Mouse (Mus musculus): ENCODE data around the gene Il10. TPM values are rescaled to one million over a fixed set of nuclear protein-coding genes. Genes with fewer than 3 reads are reported as not detected.

Il10 gene
- polyA plus RNA-seq (2014; fragmentation: Illumina TruSeq; extraction: RNeasy Lipid Tissue Mini Kit (QIAGEN cat#74804)) = not detected

DNA sequence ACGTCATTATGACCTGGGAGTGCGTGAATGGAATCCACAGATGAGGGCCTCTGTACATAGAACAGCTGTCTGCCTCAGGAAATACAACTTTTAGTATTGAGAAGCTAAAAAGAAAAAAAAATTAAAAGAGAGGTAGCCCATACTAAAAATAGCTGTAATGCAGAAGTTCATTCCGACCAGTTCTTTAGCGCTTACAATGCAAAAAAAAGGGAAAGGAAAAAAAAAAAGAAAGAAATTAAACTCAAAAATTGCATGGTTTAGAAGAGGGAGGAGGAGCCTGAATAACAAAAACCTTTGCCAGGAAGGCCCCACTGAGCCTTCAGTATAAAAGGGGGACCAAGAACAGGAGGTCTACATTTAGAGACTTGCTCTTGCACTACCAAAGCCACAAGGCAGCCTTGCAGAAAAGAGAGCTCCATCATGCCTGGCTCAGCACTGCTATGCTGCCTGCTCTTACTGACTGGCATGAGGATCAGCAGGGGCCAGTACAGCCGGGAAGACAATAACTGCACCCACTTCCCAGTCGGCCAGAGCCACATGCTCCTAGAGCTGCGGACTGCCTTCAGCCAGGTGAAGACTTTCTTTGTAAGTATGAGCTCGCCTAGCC, at the start of gene Il10:
Il10 (plus strand) TSS at position 354 of the 607 bp plus-strand sequence.

Other genes starting within 250 kb of the Il10 start
- not detected for gene Fcamr, start 218.9 kb upstream of the Il10 start, polyA plus RNA-seq (2014; fragmentation: Illumina TruSeq; extraction: RNeasy Lipid Tissue Mini Kit (QIAGEN cat#74804))
- gene Pigr, start 193.2 kb upstream of the Il10 start, polyA plus RNA-seq (2014; fragmentation: Illumina TruSeq; extraction: RNeasy Lipid Tissue Mini Kit (QIAGEN cat#74804)) = 0.23 TPM
- not detected for gene Fcmr, start 154.2 kb upstream of the Il10 start, polyA plus RNA-seq (2014; fragmentation: Illumina TruSeq; extraction: RNeasy Lipid Tissue Mini Kit (QIAGEN cat#74804))
- gene Il24, start 132.4 kb upstream of the Il10 start, polyA plus RNA-seq (2014; fragmentation: Illumina TruSeq; extraction: RNeasy Lipid Tissue Mini Kit (QIAGEN cat#74804)) = not detected
- 0.40 TPM for gene Il20, start 108.4 kb upstream of the Il10 start, polyA plus RNA-seq (2014; fragmentation: Illumina TruSeq; extraction: RNeasy Lipid Tissue Mini Kit (QIAGEN cat#74804))
- gene Il19, start 79.7 kb upstream of the Il10 start, polyA plus RNA-seq (2014; fragmentation: Illumina TruSeq; extraction: RNeasy Lipid Tissue Mini Kit (QIAGEN cat#74804)) = not detected
- gene Mapkapk2, start 78.0 kb downstream of the Il10 start, polyA plus RNA-seq (2014; fragmentation: Illumina TruSeq; extraction: RNeasy Lipid Tissue Mini Kit (QIAGEN cat#74804)) = 37.5 TPM
- 3.1 TPM for gene Dyrk3, start 118.5 kb downstream of the Il10 start, polyA plus RNA-seq (2014; fragmentation: Illumina TruSeq; extraction: RNeasy Lipid Tissue Mini Kit (QIAGEN cat#74804))
- 24.5 TPM for gene Eif2d, start 133.3 kb downstream of the Il10 start, polyA plus RNA-seq (2014; fragmentation: Illumina TruSeq; extraction: RNeasy Lipid Tissue Mini Kit (QIAGEN cat#74804))
- gene Rassf5, start 225.4 kb downstream of the Il10 start, polyA plus RNA-seq (2014; fragmentation: Illumina TruSeq; extraction: RNeasy Lipid Tissue Mini Kit (QIAGEN cat#74804)) = 15.6 TPM